Mouse (Mus musculus) midbrain, embryonic 14.5 days (tissue): ENCODE measurements at regions not wholly inside any gene's neighbourhood (a gene's known extent, or its start where the extent isn't known, plus 50 kb on each side); places are given as distances from the start of the nearest gene placed in this dataset.

Experiments used
- ATAC-seq: fragments of 200-750 bp; cut with Nextera tagmentation; 2 replicates; pipeline ENCODE4 v1.8.0; 2017; ENCODE audit warnings: moderate number of reproducible peaks, moderate library complexity; ENCODE audit not compliant: low FRiP score, low TSS enrichment
- DNase-seq: peaks from one replicate; pipeline ENCODE4 v3.0.0-alpha.2; 2015
- H3K27ac ChIP-seq: fragments of 300-500 bp; sonication (generic); replicated peaks from 2 replicates; pipeline ENCODE4 v1.5.1; 2014; ENCODE audit warnings: mild to moderate bottlenecking, low read depth, low read length, moderate library complexity
- H3K27me3 ChIP-seq: fragments of 300-500 bp; sonication (generic); 2 replicates; pipeline ENCODE4 v1.6.1; 2014; ENCODE audit warnings: low read length, control low read depth, mixed read lengths; ENCODE audit not compliant: control insufficient read depth, insufficient read depth
- H3K36me3 ChIP-seq: fragments of 300-500 bp; sonication (generic); 2 replicates; pipeline ENCODE4 v1.6.1; 2014; ENCODE audit warnings: low read length, control low read depth; ENCODE audit not compliant: control insufficient read depth, insufficient read depth
- H3K4me1 ChIP-seq: fragments of 300-500 bp; sonication (generic); 2 replicates; pipeline ENCODE4 v1.6.1; 2014; ENCODE audit warnings: mild to moderate bottlenecking, antibody characterized with exemption, low read length, control low read depth; ENCODE audit not compliant: control insufficient read depth, insufficient read depth
- H3K4me2 ChIP-seq: fragments of 300-500 bp; sonication (generic); 2 replicates; pipeline ENCODE4 v1.6.1; 2014; ENCODE audit warnings: mild to moderate bottlenecking, low read length, moderate library complexity
- H3K4me3 ChIP-seq: fragments of 300-500 bp; sonication (generic); replicated peaks from 2 replicates; pipeline ENCODE4 v1.5.1; 2014; ENCODE audit warnings: low read depth, low read length
- H3K9ac ChIP-seq: fragments of 300-500 bp; sonication (generic); replicated peaks from 2 replicates; pipeline ENCODE4 v1.6.1; 2014; ENCODE audit warnings: mild to moderate bottlenecking, low read length, moderate library complexity
- H3K9me3 ChIP-seq: fragments of 300-500 bp; sonication (generic); 2 replicates; pipeline ENCODE4 v1.6.1; 2016; ENCODE audit warnings: low read length, control low read depth, mixed read lengths; ENCODE audit not compliant: control insufficient read depth
- WGBS: fragments of 180-500 bp; shearing (Covaris S2); extraction: QIAGEN DNeasy Blood & Tissue Kit; methylation state at CpG from one replicate; pipeline ENCODE4 v1.1.7; 2014; 5-methylcytosine and 5-hydroxymethylcytosine counted together

DNA sequence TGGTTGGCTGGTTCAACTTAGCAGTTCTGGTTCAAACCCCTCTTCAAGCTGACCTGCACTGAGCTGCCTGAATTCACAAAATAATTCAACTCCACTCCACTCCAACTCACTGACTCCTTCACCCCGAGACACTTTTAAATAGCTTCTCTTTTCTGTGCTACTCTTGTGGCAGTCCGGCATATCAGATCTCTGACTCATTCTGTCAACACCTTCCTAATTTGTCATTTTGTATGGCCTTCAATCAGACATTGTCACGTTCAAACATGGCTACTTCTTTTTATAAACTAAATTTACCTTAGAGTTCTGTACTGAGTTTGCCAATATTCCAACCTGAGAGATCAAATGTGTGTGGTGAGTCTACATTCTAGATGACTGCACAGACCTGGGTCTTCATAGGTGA lies 579.1 kb downstream of the Slitrk1 start:
- no peak overlapping the region for H3K27ac ChIP-seq
- H3K27me3 ChIP-seq, result no peaks in the 10 kb centered on the region
- H3K4me3 ChIP-seq, result no peak overlapping the region
- ATAC-seq (no peak), DNase-seq (no peak)
- no peaks in the 10 kb centered on the region for H3K4me1 ChIP-seq
- no peak overlapping the region for H3K4me2 ChIP-seq
- no peaks in the 10 kb centered on the region for H3K36me3 ChIP-seq
- H3K9ac ChIP-seq, result no peak overlapping the region
- no peaks in the 10 kb centered on the region for H3K9me3 ChIP-seq
- 90% methylated on average over 3 of the region's 3 CpGs for WGBS

- ATAC-seq (no peak), DNase-seq (no peak)
- no peaks in the 10 kb centered on the region for H3K4me1 ChIP-seq
- H3K9me3 ChIP-seq, result no peaks in the 10 kb centered on the region
- H3K27ac ChIP-seq, result no peak overlapping the region
- H3K27me3 ChIP-seq, result no peaks in the 10 kb centered on the region
- no peak overlapping the region for H3K9ac ChIP-seq
- 51% methylated on average over 3 of the region's 3 CpGs for WGBS
- no peak overlapping the region for H3K4me3 ChIP-seq
- no peaks in the 10 kb centered on the region for H3K36me3 ChIP-seq
- no peak overlapping the region for H3K4me2 ChIP-seq
These were observed 587.5 kb downstream of the Slitrk1 start for GRCm38 (mm10) chr14:108326425-108326824.

- 96% methylated on average over 1 of the region's 1 CpGs for WGBS
- DNase-seq, result no peak
- ATAC-seq, result no peak
- no peaks in the 10 kb centered on the region for H3K4me1 ChIP-seq
- H3K4me3 ChIP-seq, result no peak overlapping the region
- H3K36me3 ChIP-seq, result no peaks in the 10 kb centered on the region
- no peak overlapping the region for H3K4me2 ChIP-seq
- H3K9ac ChIP-seq, result no peak overlapping the region
- H3K27ac ChIP-seq, result no peak overlapping the region
- H3K27me3 ChIP-seq, result no peaks in the 10 kb centered on the region
- H3K9me3 ChIP-seq, result no peaks in the 10 kb centered on the region
These were observed 590.5 kb downstream of the Slitrk1 start for GRCm38 (mm10) chr14:108323364-108324037.

- no peak for DNase-seq
- no peak overlapping the region for H3K4me3 ChIP-seq
- no peaks in the 10 kb centered on the region for H3K36me3 ChIP-seq
- no peaks in the 10 kb centered on the region for H3K4me1 ChIP-seq
- H3K4me2 ChIP-seq, result no peak overlapping the region
- no peak overlapping the region for H3K27ac ChIP-seq
- no peak overlapping the region for H3K9ac ChIP-seq
- 88% methylated on average over 1 of the region's 1 CpGs for WGBS
- H3K9me3 ChIP-seq, result no peaks in the 10 kb centered on the region
- H3K27me3 ChIP-seq, result no peaks in the 10 kb centered on the region
- no peak for ATAC-seq
These were observed 606.3 kb downstream of the Slitrk1 start for GRCm38 (mm10) chr14:108307627-108308026.

GRCm38 (mm10) chr14:108279630-108280029 lies 634.3 kb downstream of the Slitrk1 start:
- no peaks in the 10 kb centered on the region for H3K36me3 ChIP-seq
- H3K27ac ChIP-seq, result no peak overlapping the region
- no peak overlapping the region for H3K4me2 ChIP-seq
- H3K9ac ChIP-seq, result no peak overlapping the region
- no peaks in the 10 kb centered on the region for H3K9me3 ChIP-seq
- WGBS, result 96% methylated on average over 3 of the region's 3 CpGs
- no peak overlapping the region for H3K4me3 ChIP-seq
- H3K27me3 ChIP-seq, result no peaks in the 10 kb centered on the region
- no peaks in the 10 kb centered on the region for H3K4me1 ChIP-seq
- DNase-seq, result no peak
- no peak for ATAC-seq

DNA sequence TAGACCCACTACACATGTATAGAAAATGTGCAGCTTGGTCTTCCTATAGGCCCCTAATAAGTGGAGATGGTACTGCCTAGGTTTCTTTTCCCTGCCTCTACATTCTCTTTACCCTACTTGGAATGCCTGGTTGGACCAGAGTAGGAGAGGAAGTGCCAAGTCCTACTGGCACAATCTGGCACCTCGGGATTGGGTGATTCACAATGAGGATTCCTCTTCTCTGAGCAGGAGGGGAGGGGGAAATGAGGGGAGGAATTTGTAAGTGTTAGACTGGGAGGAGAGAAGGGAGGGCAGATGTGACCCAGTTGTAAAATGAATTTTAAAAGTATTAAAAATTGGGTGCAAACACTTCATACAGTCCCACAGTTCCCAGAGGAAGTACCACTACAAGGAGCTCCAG lies 652.9 kb downstream of the Slitrk1 start:
- no peaks in the 10 kb centered on the region for H3K4me1 ChIP-seq
- no peak for DNase-seq
- H3K4me3 ChIP-seq, result no peak overlapping the region
- WGBS, result 76% methylated on average over 1 of the region's 1 CpGs
- H3K27ac ChIP-seq, result no peak overlapping the region
- H3K4me2 ChIP-seq, result no peak overlapping the region
- H3K9ac ChIP-seq, result no peak overlapping the region
- no peaks in the 10 kb centered on the region for H3K9me3 ChIP-seq
- no peak for ATAC-seq
- no peaks in the 10 kb centered on the region for H3K36me3 ChIP-seq
- H3K27me3 ChIP-seq, result no peaks in the 10 kb centered on the region

GRCm38 (mm10) chr14:108247365-108247764 lies 666.6 kb downstream of the Slitrk1 start:
- H3K4me1 ChIP-seq, result no peaks in the 10 kb centered on the region
- H3K9me3 ChIP-seq, result no peaks in the 10 kb centered on the region
- 75% methylated on average over 8 of the region's 8 CpGs for WGBS
- no peak overlapping the region for H3K9ac ChIP-seq
- H3K27me3 ChIP-seq, result no peaks in the 10 kb centered on the region
- ATAC-seq (no peak), DNase-seq (no peak)
- H3K4me3 ChIP-seq, result no peak overlapping the region
- H3K36me3 ChIP-seq, result no peaks in the 10 kb centered on the region
- no peak overlapping the region for H3K4me2 ChIP-seq
- no peak overlapping the region for H3K27ac ChIP-seq

- Histone ChIP-seq H3K9ac (no peak overlapping the region), H3K4me1 (no peaks in the 10 kb centered on the region), H3K9me3 (no peaks in the 10 kb centered on the region), H3K36me3 (no peaks in the 10 kb centered on the region), H3K27me3 (no peaks in the 10 kb centered on the region), H3K27ac (no peak overlapping the region), H3K4me3 (no peak overlapping the region), H3K4me2 (no peak overlapping the region)
- DNase-seq (no peak), ATAC-seq (no peak)
- WGBS, result 90% methylated on average over 2 of the region's 2 CpGs
These were observed 688.4 kb downstream of the Slitrk1 start for GRCm38 (mm10) chr14:108225483-108226124.

GRCm38 (mm10) chr14:108209246-108209645 lies 704.7 kb downstream of the Slitrk1 start:
- Histone ChIP-seq H3K27ac (no peak overlapping the region), H3K9ac (no peak overlapping the region), H3K4me3 (no peak overlapping the region), H3K9me3 (no peaks in the 10 kb centered on the region), H3K4me1 (no peaks in the 10 kb centered on the region), H3K4me2 (no peak overlapping the region), H3K36me3 (no peaks in the 10 kb centered on the region), H3K27me3 (no peaks in the 10 kb centered on the region)
- DNase-seq (no peak), ATAC-seq (no peak)
- 79% methylated on average over 2 of the region's 2 CpGs for WGBS
